Mouse (Mus musculus): ENCODE results near the gene Cttn.

DNA sequence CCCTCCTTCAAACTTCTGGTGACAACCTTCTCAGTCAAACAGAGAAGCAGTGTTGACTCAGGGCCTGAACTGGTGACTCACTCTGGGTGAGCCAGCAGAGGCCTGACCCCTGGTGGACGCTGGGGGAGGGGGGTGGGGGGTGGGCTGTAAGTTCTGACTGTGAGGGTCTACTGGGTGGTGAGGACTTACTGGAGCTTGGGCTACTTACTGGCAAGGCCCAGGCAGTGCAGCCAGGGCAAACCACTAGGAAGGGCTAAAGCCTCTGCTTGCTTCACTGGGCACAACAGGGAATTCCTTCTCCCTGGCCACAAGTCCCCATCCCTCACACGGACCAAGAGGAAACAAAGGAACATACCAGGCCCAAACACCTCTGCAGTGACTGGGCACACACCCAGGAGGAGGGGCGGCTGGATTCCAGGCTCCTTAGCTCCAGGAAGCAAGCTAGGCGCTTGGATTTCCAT is 1.6 kb downstream of the Cttn start:
- TF ChIP-seq CTCF (conservative IDR thresholded peaks at IDR 0.05; ENCODE audit: insufficient read depth, insufficient read length, low read depth, low read length) = no peak
- no peak for TF ChIP-seq POLR2A (IDR thresholded peaks at IDR 0.05; ENCODE audit: low read depth, low read length)
